Mouse (Mus musculus): Measurements from ENCODE around the gene Agtrap.
A peak's percentile ranks its signal among the peaks of the same experiment; 100 is the strongest.
"Not testable (repeated sequence)": the region's sequence is repeated elsewhere in the genome, so short reads cannot be mapped to it uniquely, and the experiment has no call there.

The Agtrap gene

DNA sequence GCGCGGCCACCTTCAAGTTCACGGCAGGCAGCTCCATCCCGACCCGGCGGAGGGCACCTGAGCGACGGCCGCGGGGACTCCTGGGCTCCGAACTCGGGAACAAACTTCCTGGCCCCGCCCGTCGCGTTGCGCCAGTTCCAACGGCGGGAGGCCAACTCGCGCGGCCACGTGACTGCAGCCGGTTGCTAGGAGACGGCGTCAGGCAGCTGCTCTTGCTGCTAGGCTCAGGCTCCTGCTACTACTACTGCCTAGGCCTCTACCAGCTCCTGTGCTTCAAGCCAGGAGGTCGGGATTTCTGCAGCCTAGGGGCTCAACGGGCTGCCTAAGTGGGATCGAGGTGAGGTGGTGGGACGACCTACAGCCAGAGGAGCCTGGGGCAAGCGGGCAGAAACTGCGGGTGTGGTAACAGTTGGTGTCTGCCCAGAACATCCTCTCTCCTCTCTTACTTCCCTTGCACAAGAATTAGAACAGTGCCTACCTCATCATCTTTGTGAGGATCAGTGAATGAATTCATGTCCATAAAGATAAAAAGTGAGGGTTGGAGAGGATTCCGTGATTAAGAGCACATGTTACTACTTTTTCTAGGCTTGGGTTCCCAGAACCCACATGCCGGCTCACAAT lies at the start of gene Agtrap:
Gene Agtrap (minus strand): TSS at position 125 of the 621 bp plus-strand sequence.
- DNase-seq, result peak; percentile 95 to 97

DNA sequence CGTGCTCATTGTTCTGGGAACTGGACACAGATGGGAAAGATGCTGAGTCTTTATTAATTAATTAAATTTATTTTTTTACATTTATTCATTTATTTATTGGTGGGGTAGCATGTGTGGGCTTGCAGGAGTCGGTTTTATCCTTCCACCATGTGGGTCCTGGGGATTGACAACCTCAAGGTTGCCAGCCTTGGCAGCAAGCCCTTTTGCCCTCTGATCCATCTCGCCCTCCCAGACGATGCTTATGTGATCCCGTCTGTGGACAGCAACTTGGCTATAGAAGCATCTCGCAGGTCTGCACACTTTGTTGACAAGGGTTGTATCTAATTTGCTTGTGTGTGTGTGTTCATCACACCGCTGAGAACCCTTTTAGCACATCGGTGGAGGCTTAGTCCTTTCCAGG lies 49.7 kb upstream of the Agtrap start:
- no peak for DNase-seq

DNA sequence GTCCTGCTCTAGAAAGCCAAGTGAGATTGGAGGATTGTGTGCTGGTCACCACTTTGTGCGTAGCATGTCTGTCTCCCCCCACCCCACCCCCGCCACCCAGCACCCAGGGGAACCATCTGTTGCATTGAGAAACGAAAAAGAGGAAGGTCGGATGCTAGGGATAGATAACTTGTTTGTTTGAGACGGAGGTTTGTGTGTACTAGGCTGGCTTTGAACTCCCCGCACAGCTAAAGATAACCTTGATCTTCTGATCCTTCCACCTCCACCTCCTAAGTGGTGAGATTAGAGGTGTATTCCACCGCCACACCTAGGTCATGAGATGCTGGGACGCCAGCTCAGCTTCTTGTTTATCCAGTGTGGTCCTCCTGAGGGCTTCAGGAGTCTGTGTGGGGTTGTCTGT lies 47.2 kb upstream of the Agtrap start:
- DNase-seq, result no peak

DNA sequence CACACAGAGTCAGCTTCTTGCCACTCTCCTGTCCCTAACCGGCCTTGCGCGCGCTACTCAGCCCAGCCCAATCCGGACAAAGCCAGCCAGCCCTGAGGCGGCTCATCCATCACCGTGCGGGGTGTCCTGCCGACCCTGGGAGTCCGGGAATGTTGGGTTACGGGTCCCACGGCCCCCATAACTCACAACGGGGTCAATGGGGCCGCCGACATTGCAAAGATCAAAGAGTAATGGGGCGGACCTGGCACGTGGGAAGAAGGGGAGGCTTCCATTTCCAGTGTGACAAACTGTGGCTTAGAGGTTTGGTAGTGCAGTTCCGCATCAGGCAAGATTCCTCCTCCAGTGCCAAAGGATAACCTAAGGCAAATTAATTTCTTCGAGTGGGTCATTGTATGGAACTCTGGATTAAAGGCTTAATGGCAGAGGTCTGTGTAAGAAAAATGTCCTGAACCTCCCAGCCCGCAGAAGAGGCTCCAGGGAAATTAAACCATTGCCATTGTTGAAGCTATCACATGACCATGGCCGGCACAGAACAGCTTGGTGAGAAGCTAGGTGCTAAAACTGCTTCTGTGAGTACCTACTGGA lies 43.8 kb upstream of the Agtrap start:
- no peak for DNase-seq

DNA sequence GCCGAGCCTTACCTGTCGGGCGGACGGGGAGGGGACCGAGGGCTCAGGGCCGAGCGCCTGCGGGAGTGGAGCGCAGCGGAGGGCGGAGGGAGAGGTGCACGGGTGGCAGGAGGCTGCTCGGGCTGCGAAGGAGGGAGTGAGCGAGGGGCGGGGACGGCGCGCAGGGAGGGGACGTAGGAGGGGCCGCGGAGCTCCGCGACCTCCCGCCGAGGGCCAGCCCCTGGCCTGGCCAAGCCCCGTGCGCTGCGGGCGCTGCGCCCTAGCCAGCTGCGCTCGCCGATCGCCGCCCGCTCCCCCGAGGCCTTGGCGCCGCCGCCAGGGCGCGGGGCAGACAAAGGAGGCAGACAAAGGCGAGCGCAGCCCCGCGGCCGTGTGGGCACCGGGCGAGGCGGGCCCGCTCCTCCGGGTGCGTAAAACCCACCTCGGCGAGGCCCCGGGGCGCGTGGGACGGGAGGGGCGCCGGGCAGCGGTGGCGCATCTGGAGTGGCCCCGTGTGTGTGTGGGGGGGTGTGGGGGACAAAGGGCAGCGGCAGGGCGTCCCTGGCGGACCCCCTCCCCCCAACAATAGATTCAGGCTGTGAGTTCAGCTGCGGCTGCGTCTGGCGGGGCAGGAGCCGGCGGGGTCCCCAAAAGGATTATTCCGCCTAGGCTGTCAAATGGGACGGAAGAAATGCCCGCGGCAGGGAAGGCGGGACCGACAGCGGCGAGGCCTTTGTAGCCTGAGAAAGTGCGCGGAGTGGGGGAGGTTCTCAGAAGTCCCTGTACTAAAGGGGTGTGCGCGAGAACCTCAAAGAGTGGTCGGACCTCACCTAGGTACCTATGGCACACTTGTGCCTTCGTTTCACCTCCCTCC lies 43.0 kb upstream of the Agtrap start, which contains the start of gene Draxin:
Gene Draxin (minus strand): TSS at position 138 of the 853 bp plus-strand sequence.
- peak; percentile 40 to 48 for DNase-seq

DNA sequence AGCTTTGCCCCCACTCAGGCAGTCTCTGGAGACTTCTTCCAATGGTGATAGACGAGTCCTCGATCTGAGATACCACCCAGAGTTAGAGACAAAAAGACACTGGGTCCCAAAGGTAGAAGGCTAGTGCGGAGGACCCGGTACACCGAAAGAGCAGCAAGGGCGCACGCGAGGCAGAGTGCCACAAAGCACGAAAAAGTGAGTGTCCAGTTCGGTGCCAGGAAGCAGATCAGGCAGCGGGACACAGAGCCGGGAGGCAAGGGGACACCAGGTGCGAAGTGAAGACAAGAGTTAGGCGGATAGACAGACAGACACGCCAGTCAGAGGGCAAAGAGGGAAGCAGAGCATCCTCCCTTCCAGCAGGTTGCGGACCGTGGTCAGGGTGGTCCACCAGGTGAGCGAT lies 42.3 kb upstream of the Agtrap start, which contains the start of gene Mad2l2:
Gene Mad2l2 (plus strand): TSS at position 252 of the 400 bp plus-strand sequence.
- DNase-seq, result no peak

DNA sequence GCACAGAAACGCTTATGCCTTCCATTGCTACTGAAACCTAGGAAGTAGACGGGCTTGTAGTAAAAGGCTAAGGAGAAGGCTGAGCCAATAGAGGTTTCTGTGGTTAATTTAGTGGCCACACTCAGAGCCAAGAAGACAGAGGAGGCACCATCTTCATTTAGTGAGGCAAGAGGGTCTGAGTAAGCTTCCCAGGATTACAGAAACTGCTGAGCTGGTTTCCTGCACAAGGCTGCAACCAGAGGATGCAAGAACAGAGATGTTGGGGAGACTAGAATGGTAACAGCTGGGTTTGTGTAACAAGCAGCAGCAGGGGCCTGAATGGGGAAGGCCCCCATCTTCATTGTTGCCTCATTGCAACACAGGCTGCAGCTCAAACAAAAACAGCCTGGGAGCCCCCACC lies 40.8 kb upstream of the Agtrap start:
- DNase-seq, result no peak

DNA sequence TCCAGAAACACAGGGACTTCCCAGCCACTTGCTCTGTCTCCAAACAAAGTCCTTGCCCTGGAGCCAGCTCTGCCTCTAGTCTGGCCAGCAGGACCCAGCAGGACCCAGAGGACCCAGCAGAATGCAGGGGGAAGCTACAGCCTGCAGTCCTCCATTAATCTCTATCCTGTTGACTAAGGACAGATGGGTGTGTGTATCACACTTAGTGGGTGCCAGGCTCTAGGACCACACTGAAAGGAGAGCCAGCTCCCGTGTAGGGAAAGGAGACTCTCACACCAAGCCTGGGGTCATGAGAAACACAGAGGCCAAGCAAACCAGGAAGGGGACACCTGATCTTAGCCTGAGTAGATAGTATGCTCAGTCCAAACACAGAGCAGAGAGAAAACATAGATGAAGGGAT lies 40.4 kb upstream of the Agtrap start:
- no peak for DNase-seq

DNA sequence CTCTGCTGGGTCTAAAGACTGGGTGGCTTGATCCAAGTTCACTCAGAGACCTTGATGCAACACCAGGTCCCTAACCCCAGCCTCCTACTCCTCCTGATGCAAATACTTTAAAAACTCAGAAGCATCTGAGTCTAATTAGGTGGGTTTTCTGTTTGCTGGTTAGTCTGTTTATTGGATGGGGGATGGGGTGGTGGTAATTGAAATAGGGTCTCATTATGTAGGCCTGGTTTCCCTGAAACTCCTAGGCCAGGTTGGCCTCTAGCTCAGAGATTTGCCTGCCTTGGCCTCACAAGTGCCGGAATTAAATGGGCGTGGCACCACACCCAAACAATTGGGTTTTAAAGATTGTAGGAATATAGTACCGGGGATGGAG lies 34.8 kb upstream of the Agtrap start:
- no peak for DNase-seq

DNA sequence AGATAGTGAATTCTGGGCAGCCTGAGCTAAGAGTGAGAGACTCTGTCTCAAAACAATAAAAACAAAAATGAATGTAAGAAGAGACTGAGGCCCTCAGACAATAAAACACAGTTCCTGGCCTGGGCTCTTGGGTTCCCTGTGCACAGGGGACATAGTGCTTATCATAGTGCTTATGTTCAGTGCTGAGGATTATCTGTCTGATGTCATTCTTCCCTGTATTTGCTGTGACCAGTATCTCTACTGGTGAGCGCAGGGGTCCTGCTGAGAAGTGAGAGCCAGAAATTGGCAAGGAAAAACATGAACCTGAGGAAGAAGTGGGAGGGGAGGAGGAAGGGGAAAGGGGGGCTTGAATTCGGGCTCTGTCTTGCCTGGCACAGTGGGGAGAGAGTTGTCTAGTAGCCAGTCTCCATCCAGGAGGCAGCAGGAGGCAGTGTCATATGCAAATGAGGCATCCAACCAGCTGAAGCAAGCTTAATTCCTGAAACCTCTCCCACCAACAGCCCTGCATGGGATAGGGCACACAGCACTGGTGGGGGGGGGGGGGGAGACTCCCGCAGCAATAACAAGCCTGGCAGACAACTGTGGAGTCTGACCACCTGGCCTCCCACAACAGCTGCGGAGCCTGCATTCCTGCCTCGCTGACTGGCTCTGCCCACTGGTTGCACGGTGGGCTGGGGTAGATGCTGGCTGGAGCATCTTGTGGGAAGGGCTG lies 34.3 kb upstream of the Agtrap start:
- no peak for DNase-seq

DNA sequence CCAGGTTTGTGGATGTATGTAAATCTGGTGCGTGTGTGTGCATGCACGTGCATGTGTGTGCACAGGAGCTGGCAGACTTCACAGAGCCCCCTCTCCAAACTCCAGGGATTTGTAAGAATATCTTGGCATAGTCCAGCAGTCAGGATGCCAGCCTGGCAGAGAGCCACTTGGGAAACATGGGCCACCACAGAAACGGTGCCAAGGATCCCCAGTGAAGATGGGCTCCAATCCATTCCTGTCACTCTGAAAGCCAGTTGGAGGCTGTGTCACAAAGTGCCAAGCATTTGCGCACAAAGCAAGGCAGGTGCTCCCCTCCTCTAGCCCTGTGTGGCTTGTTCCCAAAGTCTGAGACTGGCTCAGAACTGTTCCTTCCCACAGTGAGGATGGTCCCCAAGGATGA lies 33.5 kb upstream of the Agtrap start:
- no peak for DNase-seq

DNA sequence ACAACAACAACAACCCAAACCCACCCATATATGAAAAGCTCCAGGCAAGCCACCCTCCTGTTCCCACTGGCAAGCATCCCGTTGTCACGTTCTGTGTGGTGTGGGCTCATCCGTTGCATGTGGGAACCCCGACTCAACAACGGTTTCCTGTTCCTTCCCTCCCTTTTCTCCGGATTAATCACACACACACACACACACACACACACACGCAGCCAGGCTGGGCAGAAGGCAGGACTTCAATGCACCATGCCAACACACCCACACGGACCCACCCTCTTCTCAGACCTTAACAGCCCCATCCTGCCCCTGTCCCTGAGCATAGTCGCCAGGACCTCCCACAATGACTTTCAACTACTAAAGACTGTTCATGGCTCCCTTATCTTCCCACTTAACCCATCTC lies 32.7 kb upstream of the Agtrap start:
- DNase-seq, result no peak

DNA sequence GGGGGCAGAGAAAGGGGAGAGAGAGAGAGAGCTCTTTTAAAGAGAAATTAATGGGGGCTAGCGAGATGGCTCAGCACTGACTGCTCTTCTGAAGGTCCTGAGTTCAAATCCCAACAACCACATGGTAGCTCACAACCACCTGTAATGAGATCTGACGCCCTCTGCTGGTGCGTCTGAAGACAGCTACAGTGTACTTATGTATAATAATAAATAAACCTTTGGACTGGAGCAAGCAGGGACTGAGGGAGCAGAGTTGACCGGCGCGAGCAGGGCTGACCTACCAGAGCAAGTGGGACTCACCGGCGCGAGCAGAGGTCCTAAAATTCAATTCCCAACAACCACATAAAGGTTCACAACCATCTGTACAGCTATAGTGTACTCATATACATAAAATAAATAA lies 31.7 kb upstream of the Agtrap start:
- DNase-seq, result not testable (repeated sequence)

DNA sequence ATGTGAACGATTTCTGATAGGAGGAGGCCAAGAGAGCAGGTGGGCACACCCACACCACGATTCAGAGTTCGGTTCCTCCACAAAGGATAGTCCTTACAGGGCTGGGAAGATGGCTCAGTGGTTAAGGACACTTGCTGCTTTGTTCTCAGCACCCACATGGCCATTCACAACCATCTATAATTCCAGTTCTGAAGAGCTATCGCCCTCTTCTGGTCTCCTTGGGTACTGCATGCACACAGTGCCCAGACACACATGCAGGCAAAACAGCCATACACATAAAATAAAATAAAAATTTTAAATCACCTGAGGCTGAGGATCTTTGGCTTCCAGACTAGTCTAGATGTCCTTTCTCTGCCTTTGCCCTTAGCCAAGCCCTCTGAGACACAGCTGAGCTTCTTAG lies 29.6 kb upstream of the Agtrap start:
- DNase-seq, result no peak

DNA sequence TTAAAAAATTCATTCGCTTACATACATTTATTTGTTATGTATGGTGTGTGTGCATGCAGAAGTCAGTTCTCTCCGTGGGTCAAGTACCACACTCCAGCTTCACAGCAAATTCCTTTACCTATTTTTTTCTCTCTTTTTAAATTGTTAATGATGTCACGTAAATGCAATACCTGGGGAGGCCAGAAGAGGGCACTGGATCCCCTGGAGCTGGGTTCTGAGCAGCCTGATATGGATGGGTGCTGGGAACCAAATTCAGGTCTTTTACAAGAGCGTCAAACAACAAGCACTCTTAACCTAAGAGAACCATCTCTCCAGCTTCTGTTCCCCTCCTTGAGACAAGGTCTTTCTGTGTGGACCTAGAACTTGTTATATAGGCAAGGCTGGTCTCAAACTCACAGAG lies 28.8 kb upstream of the Agtrap start:
- DNase-seq, result no peak

DNA sequence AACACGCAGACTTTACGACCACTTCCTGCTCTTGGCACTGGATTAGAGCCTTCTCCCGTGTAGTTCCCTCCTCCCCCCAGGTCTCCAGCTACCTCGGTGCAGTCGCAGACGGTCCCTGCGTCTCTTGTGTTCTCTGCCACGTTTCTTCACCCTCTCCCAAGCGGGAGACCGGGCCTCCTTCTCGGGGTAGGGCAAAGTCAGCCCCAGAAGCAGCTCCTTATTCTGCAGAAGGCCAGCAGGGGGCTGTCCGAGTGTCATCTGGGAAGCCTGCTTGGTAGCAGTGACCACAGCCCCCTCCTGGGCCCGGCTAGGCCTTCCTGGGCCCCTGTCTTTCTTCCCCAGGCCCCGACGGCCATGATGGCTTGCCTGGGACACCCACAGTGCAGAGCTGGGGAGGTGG lies 27.6 kb upstream of the Agtrap start:
- peak; percentile 46 to 52 for DNase-seq

DNA sequence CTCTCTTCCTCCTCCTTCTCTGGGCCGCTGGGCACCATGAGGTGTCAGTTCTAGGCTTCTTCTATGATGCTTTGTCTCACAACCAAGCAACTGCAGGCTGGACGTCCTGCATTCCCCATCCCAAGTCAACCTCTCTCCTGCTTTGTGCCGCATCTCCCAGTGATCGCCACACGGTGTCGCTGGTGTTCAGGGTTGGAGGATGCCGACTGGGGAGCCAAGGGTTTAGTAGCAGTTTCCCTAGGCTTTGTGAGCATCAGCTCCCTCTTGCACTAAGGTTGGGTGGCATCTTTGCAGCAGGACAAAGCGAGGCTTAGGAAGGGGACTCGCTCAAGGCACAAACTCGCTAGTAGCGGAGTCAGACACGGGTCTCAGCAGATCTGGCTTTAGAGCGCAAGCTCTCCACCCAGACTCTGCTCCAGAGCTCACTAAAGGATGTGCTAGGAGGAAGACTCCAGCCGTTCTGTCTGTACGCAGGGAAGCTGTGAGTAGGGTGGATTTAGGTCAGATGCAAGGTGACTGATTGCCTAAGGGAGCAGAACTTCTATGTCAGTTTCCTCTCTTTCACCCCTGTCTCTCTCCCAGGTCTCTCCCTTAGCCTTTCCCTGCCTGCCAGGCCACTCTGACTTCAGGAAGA lies 27.0 kb upstream of the Agtrap start:
- DNase-seq, result peak; percentile 82 to 86

DNA sequence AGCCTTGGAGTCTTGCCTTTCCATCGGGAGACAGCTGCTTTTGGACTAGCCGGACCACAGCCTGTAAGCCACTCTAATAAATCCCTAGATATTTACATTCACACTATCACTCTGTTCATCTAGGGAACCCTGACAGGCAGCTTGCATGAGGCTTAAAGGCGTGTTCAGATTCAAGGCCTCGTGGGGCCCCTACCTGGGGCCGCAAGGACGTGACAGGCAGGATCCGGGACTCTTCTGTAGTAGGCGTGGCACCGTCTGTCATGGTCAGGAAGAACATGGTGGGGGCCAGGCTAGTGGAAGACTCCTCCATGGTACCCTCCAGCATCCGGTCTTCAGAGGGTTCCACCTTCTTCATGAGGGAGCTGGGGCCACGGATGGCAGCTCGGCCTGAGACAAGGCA lies 24.7 kb upstream of the Agtrap start:
- DNase-seq, result no peak

DNA sequence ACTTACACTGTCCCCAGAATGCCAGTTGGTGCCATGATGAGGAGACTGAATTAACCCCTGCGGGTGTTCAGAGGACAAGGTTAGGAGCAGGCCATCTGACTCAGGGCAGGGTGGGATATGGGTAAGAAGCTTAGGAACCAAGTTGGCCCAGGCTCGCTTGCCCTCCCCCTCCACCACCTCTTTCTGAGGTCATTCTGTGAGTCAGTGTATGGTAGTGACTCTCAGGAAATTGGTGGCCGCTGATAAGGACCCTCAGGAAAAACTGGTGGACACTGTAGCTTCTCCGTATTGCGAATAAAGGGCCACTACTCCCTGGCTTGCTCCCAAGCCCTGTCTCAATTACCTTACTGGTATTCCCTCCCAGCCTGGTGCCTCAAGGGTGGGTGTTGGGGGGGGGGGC lies 21.4 kb upstream of the Agtrap start:
- no peak for DNase-seq

DNA sequence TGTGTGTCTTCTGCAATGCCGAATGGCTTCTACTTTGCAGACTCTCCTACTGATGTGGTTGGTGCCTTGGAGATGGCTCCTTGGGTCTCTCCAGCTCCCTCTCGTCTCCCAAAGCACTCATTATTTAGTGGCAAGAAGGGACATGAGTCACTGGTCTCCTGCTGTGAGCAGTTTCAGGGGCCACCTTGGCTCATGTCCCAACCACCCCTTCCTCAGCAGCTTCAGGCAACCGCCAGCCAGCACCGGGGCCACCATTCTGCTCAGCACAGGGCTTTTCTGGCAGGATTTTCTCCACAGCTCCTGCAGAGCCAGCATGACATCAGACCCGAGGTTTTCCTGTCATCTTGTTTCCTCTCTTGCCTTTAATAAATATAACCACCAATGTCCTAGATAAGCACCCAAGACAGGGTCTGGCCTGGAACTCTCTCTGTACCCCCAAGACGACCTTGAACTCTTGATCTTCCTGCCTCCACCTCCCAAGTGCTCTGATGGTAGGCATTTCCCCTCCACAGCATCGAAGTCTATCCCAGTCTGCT lies 20.8 kb upstream of the Agtrap start:
- no peak for DNase-seq

DNA sequence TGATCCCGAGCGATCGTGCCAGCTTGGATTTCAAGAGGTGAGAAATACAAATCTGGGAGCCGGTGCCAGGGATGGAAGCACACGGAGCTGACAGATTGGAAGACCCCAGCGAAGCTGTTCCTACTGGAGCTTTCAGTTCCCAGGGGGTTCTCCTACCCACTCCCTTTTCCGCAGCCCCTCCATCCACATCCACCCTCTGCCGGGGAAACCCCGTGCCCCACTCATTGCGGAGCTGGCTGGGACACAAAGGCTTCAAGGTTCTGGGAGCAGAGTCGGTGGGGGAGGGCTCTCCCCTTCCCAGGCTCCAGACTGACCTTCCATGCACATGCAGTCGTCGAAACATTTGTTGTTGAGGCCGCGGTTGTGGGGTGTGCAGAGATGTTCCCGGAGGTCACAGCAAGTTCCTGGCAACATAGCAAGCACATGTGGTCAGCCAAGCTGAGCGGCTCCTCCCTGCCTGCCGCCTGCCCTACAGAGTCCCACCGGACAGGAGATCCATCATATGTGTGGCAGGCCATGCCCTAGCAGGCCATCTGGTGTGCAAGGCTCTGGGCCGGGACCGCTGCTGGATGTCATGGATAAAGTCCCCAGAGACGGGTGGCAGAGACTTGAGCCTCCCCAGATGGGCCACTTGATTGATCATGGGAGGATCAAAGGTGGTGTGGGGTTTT lies 19.9 kb upstream of the Agtrap start:
- no peak for DNase-seq

DNA sequence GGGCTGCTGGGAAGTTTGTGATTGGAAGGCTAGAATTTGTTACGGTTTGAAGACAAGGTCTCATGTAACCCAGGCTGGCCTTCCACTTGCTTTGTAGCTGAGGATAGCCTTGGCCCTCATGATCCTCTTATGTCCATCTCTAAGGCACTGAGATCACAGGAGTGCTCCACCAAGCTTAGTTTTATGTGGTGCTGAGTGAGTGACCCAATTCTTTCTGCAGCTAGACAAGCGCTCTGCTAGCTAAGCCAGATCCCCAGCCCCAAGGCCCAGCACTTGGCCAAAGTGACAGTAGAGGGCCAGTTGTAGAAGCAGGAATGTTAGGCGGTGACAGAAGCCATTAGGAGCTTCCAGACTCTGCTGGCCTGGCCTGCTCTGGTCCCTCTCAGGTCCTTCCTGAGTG lies 16.3 kb upstream of the Agtrap start:
- DNase-seq, result no peak

Measured in thymus, postnatal 36 days (tissue).